Mouse (Mus musculus) embryonic fibroblast, embryonic 13.5 days (primary cell): ENCODE results near the gene Sardh.

ENCODE experiments used
- CTCF ChIP-seq: IDR thresholded peaks from 2 replicates; pipeline ENCODE4 v1.5.1; 2011; ENCODE audit warnings: mild to moderate bottlenecking, control low read depth, low read length, moderate library complexity, borderline replicate concordance; ENCODE audit not compliant: insufficient read depth
- POLR2A ChIP-seq: IDR thresholded peaks from 2 replicates; pipeline ENCODE4 v1.6.1; 2011; ENCODE audit warnings: low read depth, mild to moderate bottlenecking, control low read depth, low read length, moderate library complexity

- TF ChIP-seq POLR2A, result no peak
- no peak for TF ChIP-seq CTCF
Measured at GRCm38 (mm10) chr2:27248211-27248610, at the start of gene Sardh.
